Mouse (Mus musculus): ENCODE data around the gene Brd7.

The Brd7 gene

GRCm38 (mm10) chr8:88309881-88310280 lies 52.1 kb downstream of the Brd7 start:
- DNase-seq (ENCODE audit: low read depth, low spot score), result no peak

DNA sequence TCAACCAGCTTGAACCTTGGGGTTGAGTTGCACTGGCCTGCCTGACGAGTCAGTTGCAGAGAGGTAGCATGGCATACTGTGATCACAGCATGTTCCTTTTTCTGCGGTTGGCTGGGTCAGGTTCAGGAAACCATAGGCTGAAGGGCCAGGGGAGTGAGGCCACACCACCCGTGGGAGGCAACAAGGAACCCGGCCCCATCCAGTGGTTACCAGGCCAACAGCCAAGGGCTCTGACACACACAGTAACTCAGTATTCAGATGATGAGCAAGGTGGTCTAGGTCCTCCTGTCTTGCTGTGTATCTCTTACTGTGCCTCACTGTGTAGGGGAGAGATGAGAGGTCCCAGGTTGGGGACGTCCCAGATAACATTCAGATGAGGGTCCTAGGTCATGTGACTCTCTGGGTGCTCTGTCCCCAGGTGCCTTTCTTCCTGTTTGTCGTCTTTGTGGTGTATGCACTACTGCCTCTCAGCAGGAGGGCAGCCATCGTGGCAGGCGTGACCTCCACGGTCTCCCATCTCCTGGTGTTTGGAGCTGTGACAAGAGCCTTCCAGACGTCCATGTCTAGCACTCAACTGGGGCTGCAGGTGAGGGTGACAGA lies 52.6 kb downstream of the Brd7 start:
- DNase-seq (ENCODE audit: low read depth, low spot score), result no peak

- no peak for DNase-seq (ENCODE audit: low read depth, low spot score)
Measured at GRCm38 (mm10) chr8:88307736-88308135, 54.3 kb downstream of the Brd7 start.

GRCm38 (mm10) chr8:88306511-88306910 lies 55.5 kb downstream of the Brd7 start:
- no peak for DNase-seq (ENCODE audit: low read depth, low spot score)

GRCm38 (mm10) chr8:88305814-88306213 lies 56.2 kb downstream of the Brd7 start:
- DNase-seq (ENCODE audit: low read depth, low spot score), result no peak

GRCm38 (mm10) chr8:88301589-88302437 lies 60.2 kb downstream of the Brd7 start:
- no peak for DNase-seq (ENCODE audit: low read depth, low spot score)

- DNase-seq (ENCODE audit: low read depth, low spot score), result no peak
Measured at GRCm38 (mm10) chr8:88299907-88300603, 61.9 kb downstream of the Brd7 start.

GRCm38 (mm10) chr8:88298733-88299103 lies 63.3 kb downstream of the Brd7 start:
- no peak for DNase-seq (ENCODE audit: low read depth, low spot score)

GRCm38 (mm10) chr8:88297976-88298732 lies 63.8 kb downstream of the Brd7 start:
- DNase-seq (ENCODE audit: low read depth, low spot score), result no peak

- DNase-seq (ENCODE audit: low read depth, low spot score), result no peak
Measured at GRCm38 (mm10) chr8:88294977-88295376, 67.0 kb downstream of the Brd7 start.

DNA sequence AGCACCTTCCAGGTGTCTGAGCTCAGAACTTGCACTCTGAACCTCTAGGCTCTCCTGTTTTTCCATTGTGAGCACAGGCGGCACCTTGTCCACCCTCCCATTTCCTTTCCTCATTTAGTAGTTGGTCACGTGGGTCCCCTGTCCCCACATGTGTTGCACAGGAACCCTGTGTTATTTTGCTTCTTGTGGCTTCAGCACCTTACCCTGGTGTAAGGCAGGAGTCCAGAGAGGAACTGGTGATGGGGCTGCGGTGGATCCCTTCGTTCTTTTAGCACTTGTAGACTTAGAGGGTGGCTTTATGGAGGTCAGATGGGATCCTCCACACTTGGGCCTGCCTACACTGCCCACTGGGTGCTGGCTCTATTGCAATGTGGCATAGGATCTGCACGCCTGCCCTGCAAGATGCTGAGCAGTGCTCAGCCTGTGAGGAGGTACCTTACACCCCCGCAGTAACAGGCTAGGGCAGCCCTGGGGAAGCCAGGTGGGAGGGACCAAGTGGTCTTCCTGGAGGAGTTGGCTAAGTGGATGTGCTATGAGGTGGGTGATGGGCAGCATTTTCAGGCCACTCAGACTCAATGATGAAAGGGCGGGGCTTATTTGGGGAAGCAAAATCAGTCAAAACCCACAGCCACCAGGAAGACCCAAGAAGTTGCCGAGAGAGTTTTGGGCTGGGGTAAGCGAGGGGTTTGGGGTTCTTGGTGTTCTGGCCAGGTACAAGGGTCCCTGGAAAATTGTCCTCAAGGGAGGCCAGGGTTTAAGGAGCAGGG lies 68.2 kb downstream of the Brd7 start:
- no peak for DNase-seq (ENCODE audit: low read depth, low spot score)

GRCm38 (mm10) chr8:88292926-88293325 lies 69.1 kb downstream of the Brd7 start:
- DNase-seq (ENCODE audit: low read depth, low spot score), result no peak

GRCm38 (mm10) chr8:88291305-88291690 lies 70.7 kb downstream of the Brd7 start:
- no peak for DNase-seq (ENCODE audit: low read depth, low spot score)

DNA sequence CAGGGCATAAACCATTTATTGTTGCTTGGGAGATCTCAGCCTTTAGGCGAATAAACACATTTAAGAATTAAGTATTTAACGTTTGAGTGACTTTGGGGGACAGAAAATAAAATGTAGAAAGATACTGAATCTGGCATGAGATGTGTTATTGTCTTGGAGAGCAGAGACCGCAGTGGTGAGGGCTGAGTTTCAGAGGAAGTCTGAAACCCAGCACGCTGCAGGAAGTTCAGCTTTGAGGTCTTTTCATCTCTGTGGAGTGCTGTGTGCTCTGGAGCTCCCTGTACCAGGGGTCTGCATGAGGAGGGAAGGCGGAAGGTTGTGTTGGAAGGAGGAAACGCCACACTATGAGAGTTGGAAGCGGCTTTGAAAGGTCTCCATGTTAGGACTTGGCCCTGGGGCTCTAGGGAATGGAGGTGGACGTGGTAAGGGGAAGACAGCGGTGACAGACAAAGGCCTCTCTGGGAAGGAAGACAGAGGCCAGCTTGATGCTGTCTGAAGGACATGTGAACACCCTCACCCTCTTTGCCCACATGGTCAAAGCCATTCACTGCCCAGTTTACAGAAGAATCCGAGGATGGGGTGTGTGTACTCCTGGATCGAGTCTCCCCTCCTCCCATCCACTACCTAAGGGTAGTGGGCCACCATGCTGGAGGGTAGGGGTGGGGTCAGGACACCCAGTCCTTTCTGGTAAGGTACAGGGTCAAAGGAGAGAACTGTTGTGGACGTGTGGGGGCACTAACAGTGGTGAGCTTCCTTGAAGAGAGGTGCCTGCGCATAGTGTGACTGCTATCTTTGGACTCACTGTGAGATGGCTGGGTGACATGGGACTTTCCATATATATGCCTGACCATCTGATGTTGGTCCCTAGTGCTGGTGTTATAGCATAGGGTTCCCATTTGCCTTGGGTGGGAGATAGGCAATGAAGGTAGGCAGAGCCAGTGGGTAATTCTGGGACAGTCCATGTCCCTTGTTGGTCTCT lies 71.4 kb downstream of the Brd7 start:
- no peak for DNase-seq (ENCODE audit: low read depth, low spot score)

DNA sequence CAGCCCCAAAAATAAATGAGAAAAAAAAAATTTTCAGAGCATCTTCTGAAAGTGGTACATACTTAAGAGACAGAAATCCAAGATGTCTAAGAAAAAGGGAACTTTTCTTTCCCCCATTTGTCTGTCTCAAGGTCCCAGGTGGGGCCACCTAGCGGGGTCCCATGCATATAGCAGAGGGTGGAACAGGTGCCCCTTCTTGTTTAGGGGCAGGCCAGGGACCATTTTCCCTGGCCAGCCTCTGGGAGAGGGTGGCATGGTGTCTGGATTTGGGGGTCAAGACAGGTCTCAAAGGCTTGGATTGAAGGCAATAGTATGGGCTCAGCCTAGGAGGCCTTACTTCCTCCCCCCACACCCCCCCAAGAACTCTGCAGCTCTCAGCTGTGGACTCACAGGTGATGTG lies 72.1 kb downstream of the Brd7 start:
- DNase-seq (ENCODE audit: low read depth, low spot score), result no peak

DNA sequence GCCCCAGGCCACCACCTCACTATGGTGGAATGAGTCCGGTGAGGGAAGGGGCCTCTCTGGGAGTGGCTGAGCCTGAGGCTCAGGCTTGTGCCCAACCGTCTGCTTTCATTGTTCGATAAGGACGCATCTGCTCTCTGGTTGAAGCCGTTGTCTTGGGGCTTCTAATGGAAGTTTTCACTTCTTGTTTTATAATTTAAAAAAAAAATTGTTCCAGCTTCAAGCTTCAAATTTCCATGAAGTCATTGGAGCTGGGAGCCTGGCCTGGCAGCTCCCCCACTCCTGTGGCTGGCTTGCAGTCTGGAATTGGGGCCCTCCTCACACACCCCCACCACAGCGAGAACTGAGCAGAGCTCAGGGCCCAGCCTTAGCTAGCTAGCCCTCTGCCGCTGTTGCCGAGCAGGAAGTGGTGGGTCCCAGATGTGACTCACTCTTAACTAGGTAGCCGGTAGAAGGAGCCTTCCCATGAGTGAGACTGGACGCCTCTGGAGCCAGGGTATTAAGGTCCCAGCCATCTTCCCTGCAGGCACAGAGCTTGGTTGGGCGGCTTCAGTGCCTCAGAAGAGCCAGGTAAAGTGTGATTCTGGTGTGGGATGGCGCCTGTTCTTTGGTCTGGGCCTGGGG lies 73.3 kb downstream of the Brd7 start:
- no peak for DNase-seq (ENCODE audit: low read depth, low spot score)

DNA sequence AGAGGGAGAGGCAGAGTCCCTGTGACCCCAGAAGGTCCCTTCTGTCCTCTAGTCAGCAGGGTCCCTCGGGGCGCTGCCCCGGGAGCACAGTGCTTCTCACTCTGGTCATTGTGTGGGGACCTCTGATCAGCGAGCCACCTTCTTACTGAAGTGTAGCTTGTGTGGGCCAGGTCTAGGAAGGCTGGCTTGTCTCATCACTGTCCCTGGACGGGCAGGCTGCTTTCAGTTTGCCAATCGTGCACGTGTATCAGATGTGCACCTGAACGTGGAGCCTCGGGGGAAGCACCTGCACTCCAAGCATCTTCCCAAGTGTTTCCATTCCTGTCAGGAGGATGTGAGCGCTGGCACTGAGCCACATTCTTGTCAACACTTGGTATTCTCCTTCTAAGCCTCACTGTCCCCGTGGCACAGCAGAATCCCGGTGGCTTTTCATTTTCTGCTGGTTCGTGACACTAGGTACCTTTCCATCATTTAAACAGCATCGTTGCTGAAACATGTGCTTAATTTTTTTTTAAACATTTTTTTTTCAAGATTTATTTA lies 75.5 kb downstream of the Brd7 start:
- no peak for DNase-seq (ENCODE audit: low read depth, low spot score)

DNA sequence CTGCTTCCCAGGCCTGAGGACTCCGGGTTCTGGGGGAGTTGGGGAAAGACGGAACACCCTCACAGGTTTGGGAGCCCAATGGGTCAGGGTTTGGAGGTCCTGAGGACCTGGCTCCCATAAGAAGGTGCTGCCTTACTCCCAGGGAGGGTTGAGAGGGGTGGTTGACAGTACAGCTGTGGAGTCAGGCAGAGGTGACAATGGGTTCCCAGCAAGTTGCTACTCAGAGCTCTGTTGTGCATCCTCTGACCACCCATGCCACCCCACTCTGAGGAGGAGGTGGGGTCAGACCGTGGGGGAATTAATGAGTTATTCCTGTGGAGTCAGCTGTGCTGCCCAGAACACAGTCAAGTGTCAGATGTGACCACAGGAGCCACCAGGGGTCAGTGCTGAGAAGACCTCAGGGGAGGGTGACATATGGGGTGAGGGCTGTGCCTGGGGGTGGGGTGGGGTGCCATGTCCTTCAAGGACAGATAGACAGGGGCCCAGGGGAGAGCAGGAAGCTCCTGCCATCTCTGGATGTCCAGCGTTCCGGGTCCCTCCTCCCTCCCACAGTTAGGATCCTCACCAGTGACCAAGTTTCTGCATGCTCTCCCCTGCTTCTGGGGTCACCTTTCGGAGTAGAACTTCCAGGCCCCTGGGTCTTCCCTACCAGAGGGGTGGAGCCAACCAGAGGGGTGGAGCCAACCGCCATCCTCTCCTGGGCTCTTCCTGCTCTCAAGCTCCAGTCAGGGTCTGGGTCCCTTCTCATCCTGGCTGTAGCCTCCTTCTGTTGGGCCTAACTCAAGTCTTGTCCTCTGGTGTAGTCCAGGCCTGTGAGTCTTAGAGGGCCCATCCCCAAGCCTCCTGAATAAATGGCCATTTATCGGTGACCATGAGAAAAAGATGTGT lies 76.3 kb downstream of the Brd7 start:
- no peak for DNase-seq (ENCODE audit: low read depth, low spot score)

Data from brain, embryonic 18.5 days (tissue).